Mouse (Mus musculus) layer of hippocampus, adult 18-20 months (tissue): ENCODE measurements around the gene Sf3a3. TPM values are rescaled to one million over a fixed set of nuclear protein-coding genes. Genes with fewer than 3 reads are reported as not detected.

Source experiments
- DNase-seq, 2 experiments: peaks; one replicate each; pipeline ENCODE4 v3.0.0; 2022; ENCODE audit warnings: low spot score in 2 of 2
- total RNA-seq, 2 experiments: library from RNA; stranded (reverse); gene quantifications; 2 replicates each; pipeline ENCODE4 v1.2.3; 2021

Gene Sf3a3
- total RNA-seq, 2 experiments from 2014 or later, result 35.0 TPM

- no peak for DNase-seq
These were observed 22.9 kb downstream of the Sf3a3 start for GRCm38 (mm10) chr4:124737486-124737885.

DNA sequence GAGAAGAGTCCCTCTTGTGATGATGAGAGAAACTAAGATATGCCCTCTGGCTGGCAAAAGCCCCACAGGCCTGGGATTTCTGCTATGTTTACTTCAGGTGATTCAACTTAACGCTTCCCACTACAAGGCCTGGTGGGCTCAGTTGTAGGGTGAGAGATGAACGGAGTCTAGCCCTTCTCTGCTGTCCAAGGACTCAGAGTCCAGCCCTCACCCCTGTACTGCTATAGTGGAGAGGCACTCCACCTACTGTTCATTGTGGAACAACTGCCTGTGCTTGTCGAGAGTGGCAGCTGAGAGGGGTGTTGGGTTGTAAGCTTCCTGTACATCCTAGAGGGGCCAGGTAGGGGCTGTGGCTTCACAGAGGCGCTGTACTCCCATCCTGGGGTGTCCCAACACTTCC, 23.4 kb downstream of the Sf3a3 start:
- DNase-seq, result no peak

- DNase-seq, result no peak
These were observed 24.2 kb downstream of the Sf3a3 start for GRCm38 (mm10) chr4:124738783-124739182.

- DNase-seq, result peak; percentile 85 to 93
These were observed 27.1 kb downstream of the Sf3a3 start, which contains the start of gene Inpp5b for GRCm38 (mm10) chr4:124741376-124742343. Gene Inpp5b (plus strand): TSS chr4:124741850.

- peak in 1 of 2 experiments; percentile 43 for DNase-seq
These were observed 28.3 kb downstream of the Sf3a3 start for GRCm38 (mm10) chr4:124742839-124743238.

- no peak for DNase-seq
These were observed 32.0 kb downstream of the Sf3a3 start for GRCm38 (mm10) chr4:124746577-124746976.

DNA sequence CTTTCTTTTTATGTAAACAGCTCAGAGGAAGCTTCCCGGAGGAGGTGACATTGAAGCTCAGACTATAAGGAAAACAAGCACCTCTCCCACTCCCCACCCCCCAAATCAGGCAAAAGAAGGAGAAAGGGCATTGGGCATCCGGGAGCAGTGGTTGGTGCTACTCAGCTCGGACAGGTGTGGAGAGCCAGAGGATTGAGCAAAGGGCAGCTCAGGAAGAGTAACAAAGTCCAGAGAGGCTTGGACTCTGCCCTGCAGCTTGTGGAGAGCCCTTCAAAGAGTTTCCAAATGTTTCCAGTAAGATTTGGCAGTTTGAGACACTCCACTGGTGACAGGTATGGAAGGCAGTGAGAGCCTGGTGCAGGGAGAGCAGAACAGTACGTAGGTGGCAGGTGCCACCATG, 33.3 kb downstream of the Sf3a3 start:
- DNase-seq, result no peak

GRCm38 (mm10) chr4:124751300-124752250, 37.0 kb downstream of the Sf3a3 start:
- peak; percentile 98 to 99 for DNase-seq

DNA sequence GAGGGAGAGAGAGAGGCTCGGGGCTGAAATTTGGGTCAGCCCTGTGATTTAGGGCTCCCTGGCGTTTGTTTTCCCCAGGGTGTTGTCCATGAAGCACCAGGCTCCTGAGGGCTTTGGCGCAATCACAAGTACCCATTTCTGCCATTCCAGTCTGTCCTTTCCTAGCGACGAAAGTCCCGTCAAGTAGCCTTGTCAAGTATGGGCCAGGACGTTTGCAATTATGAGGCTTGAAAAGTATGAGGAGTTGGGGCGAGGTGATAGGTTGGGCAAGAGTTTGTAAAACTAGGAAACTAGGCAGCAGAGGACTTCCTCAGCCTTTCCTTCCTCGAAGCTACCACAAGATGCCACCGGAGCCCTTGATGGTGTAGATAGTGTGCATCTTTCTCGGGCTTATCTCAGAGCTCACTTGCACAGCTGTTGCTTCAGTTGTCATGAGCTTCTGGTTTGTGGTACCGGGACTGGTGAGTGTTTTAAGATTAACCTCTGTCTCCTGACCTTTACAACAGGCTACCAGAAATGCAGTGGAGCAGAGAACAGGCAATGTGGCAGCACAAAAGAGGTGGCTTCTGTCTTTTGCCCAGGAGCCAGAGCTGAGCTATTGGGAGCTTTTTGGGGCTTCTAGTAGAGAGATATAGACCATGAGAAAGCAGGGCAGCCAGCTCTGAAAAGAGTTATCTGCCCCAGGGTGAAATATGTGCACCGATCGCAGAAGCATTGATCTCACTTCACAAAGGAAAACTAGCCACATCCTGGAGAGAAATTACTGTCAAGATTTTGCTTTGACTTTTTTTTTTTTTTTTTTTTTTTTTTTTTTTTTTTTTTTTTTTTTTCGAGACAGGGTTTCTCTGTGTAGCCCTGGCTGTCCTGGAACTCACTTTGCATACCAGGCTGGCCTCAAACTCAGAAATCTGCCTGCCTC, 38.0 kb downstream of the Sf3a3 start:
- DNase-seq, result no peak

GRCm38 (mm10) chr4:124755526-124755925, 41.0 kb downstream of the Sf3a3 start:
- DNase-seq, result no peak

- DNase-seq, result no peak
These were observed 44.8 kb downstream of the Sf3a3 start for GRCm38 (mm10) chr4:124759305-124759811.

GRCm38 (mm10) chr4:124761201-124761600, 46.6 kb downstream of the Sf3a3 start:
- DNase-seq, result no peak

GRCm38 (mm10) chr4:124762858-124763452, 48.4 kb downstream of the Sf3a3 start:
- DNase-seq, result no peak

DNA sequence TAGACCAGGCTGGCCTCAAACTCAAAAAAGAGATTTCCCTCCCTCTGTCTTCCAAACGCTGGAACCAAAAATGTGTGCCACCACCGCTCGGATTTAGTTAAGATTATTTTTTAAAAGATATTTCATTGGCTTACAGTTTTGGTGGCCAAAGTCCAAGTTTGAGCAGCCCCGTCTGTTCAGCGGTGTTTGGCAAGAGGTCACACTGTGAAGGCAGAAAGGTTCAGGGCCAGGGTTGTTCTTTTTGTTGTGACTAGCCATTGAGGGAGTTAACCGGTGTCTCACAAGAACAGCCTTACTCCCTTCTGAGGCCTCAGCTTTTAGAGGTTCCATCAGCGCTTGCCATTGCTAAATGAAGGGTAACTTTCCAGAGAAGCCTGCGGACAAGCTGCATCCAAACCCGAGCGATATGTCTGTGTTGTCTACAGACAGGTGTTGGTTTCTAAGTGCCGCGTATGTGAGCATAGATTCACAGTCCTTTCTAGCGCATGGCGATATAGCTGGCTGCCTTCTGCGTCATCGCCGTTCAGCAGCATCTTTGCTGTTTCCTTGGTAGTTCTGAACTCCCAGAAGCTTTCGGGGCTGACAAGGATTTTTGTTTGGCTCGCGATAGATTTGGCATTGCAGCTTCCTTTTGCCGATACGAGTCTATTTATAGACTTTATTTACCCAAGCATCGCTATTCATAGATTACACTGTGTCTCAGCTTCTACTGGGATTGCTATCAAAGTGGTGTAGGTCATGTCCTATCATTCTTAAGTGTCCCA, 51.4 kb downstream of the Sf3a3 start:
- DNase-seq, result peak in 1 of 2 experiments; percentile 41

GRCm38 (mm10) chr4:124766566-124766940, 52.0 kb downstream of the Sf3a3 start:
- no peak for DNase-seq

- peak in 1 of 2 experiments; percentile 22 for DNase-seq
These were observed 54.5 kb downstream of the Sf3a3 start for GRCm38 (mm10) chr4:124768963-124769591.

- peak; percentile 27 to 64 for DNase-seq
These were observed 56.0 kb downstream of the Sf3a3 start for GRCm38 (mm10) chr4:124770624-124771023.

DNA sequence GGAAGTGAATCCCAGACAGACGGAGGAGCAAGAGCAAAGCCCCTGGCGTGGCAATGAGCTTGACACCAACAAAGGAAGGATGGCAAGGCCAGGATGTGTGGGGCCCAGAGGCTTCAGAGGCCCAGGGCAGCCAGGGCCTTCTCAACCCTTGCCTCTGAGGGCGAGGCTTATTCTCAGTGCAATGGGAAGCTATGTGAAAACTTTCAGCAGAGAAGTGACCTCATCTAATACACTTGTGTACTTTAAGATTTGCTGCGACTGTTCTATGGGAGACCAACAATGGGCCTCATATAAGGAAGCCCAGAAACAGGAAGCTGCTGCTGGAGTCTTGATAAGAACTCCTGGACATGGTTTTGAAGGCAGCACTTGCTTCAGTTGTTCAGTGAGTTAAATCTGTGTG, 57.5 kb downstream of the Sf3a3 start:
- DNase-seq, result no peak

DNA sequence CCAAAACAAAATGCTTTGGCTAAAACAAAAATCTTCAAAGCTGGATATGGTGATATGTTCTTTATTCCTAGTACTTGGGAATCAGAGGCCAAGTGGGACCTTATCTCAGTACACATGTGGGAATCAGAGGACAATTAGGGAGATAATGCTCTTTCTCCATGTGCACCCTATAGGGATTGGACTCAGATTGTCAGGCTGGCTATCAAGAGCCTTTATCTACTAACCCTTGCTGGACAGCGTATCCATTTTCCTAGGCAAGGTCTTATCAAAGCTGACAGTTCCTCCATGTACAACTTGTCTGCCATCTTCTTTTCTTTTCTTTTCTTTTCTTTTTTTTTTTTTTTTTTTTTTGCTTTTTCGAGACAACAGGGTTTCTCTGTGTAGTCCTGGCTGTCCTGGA, 58.9 kb downstream of the Sf3a3 start:
- no peak for DNase-seq
